Mouse (Mus musculus): ENCODE measurements around the gene Gm20894. TPM values are rescaled to one million over a fixed set of nuclear protein-coding genes. Genes with fewer than 3 reads are reported as not detected.
"Not testable (repeated sequence)": the region's sequence is repeated elsewhere in the genome, so short reads cannot be mapped to it uniquely, and the experiment has no call there.

Gene Gm20894
- polyA plus RNA-seq (2012; ENCODE audit: insufficient read depth, insufficient read length, low replicate concordance, missing spikeins): not detected in 2 replicates

- no CpG with 5 or more reads among the region's 5 CpGs for WGBS
- H3K4me3 ChIP-seq (ENCODE audit: insufficient read depth, low read depth, low read length); H3K27ac ChIP-seq (ENCODE audit: insufficient read depth, low read depth, low read length); H3K4me1 ChIP-seq (ENCODE audit: control insufficient read depth, insufficient read depth, low read length): not testable (repeated sequence)
Observed at GRCm38 (mm10) chrY:28271412-28271811, at the start of gene Gm20894. Gm20894 (minus strand) TSS chrY:28271512.

All from olfactory bulb, adult 2 months (tissue).